Mouse (Mus musculus) layer of hippocampus, adult 9-11 months (tissue): ENCODE measurements around the gene Hist1h3d.
"Not testable (repeated sequence)": the region's sequence is repeated elsewhere in the genome, so short reads cannot be mapped to it uniquely, and the experiment has no call there.

Experiments
- DNase-seq: peaks from one replicate; pipeline ENCODE4 v3.0.0; 2022

Gene Hist1h3d

DNA sequence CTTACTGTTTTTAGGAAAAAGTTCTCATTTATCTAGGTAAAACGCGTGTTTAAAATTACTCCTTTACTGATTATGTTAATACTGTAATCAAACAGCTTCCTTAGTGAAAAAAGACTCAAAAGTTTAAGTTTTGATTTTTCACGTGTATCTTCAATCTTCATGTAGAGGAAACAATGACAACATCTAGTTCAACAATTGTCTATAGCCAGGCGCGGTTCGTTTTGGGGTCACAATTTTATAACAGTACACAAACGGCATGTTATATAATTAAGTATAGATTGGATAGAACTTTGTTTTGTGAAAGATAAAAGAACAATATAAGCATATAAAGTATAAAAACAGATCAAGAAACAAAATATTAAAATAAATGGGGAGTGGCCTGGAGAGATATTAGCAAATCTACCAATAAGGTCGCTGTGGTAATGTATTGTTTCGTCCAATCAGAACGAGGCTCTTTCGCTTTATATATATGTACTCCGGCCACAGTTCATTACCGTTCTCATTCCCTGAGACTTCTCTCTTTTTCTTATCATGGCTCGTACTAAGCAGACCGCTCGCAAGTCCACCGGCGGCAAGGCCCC is at the start of gene Hist1h3d:
TSS of gene Hist1h3d (plus strand) at position 493 of the 581 bp plus-strand sequence.
- peak; percentile 73 for DNase-seq

DNA sequence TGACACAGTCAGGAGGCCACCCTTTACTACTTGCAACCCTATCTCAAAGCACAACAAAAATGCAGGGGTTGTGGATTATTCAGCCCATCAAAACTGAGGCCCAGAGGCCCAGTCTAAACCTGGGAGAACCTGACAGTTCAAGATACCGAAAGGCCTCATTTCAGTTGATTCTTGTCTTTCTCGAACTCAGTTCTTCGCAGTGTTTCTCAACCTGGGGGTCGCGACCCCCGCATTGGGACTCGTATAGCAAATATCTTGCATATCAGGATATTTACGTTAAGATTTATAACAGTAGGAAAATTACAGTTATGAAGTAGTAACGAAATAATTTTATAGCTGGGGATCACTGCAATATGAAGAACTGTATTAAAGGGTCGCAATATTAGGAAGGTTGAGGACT is 49.7 kb upstream of the Hist1h3d start:
- DNase-seq: no peak

DNA sequence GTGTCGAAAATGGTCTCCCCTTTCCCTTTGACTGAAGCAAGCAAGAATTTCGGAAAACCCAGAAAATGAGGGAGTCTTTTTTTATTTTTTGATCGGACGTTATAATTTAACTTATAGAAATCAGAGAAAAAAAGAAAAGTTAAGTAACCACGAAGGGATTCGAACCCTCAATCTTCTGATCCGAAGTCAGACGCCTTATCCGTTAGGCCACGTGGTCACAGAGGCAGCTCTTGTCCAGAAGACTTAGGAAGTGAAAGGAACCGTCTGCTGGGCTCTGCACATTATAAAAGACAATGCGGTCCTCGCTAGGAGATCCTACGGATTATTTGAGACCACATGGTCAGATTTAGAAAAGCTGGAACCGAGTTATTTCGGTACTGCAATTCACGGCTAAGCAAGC is 49.3 kb upstream of the Hist1h3d start:
- DNase-seq: peak; percentile 89

DNA sequence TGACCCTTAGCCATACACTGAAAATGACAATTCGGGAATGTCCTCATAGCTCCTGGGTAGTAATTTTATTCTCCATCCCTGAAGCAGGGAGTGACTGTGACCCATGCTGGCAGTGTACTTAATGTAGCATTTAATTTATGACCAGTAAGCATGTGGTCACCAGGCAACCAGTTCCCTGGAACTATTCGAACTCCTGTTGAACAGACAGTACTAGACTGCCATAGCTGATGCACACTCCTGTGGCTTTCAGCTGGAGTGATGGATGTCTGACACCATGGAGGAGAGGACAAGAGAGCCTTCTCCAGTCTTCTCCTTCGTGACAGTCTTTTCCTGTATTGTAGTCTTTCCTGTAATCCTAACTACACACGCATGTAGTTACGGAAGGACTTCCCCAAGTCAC is 46.6 kb upstream of the Hist1h3d start:
- DNase-seq: no peak

DNA sequence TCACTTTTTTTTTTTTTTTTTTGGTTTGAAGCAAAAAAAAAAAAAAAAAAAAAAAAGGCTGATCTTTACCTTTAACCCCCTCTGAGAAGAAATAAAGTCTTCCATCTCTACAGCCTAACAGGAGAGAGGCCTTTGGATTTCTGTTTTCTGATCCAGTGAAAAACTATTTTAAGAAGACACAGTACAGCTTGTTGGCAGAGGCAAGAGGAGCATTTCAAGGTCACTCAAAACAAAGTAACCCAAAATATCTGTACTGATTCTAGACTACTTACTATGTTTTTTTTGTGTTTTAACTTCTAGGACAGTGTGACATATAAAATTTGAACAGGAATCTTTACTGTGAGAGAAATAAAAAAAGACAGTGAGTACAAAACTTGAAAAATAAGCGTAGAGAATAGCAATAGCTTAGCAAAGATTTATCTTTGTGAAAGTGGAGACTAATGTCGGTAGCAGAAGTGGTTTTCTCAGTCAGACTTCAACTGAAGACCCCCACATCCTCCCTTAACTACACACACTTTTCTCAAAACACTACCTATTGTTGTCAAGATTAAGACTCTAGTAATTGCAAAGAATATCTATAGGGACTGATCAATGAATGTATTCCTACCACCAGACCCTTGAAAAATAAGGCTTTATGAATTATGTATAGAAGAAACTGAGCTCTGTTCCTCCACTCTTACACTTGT is 45.9 kb upstream of the Hist1h3d start:
- DNase-seq: no peak

DNA sequence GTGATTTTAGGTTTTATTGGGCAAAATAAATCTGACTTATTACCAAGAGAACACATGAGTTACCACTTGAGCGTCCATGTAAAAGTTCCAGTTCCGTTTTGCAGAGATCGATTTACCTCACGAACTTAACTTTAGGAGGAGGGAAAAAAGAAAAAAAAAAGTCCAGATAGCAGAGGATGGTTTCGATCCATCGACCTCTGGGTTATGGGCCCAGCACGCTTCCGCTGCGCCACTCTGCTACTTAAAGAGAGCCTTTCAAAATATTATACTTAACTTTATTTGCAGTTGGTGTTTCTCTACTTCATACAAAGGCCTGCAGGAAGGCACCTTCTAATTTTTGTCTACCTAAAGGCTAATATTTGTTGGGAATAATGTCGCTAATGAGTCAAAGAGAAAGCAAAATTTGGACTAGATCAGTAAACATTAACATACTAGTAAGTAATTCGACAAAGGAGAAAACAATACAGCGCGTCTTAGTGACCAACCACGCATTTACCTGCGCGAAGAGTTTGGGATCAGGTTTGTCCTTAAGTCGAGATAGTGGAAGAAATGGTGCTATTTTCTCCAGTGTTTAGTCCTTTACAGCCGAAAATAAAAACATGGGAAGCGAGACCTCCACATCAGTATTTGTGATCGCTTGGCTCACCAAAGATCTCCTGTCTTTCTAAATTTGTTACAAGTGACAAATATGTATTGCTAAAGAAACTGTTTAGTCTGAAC is 45.2 kb upstream of the Hist1h3d start:
- DNase-seq: peak; percentile 55

DNA sequence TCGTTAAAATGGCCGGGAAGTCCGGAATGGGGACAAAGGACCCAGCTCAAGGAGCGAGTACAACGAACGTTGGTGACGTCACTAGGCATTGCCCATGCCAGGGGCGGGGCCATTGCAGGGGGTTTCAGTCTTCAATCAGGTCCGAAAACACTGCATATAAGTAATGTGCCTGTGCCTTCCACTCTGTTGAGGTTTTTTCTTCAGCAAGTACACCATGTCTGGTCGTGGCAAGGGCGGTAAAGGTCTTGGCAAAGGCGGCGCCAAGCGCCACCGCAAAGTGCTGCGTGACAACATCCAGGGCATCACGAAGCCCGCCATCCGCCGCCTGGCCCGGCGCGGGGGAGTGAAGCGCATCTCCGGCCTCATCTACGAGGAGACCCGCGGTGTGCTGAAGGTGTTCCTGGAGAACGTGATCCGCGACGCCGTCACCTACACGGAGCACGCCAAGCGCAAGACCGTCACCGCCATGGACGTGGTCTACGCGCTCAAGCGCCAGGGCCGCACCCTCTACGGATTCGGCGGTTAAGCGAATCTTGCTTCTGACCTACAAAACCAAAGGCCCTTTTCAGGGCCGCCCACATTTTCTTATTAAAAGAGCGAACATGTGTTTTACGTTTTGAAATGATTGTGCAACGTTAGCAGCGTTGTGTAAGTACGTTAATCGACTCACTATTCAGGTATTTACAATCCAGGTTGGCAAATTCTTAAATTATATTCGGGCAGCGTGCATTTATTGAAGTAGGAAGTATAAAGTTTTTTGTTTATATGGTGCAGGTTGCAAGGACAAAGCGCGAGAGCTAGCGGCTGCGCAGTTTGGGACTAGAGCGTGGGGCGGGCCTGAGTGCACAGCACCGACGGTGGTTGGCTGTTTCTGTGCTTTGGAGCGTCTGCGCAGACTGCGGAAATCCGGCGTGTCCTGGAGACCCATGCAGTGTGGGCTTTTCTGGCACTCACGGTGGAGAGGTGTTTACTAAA is 44.4 kb upstream of the Hist1h3d start, which contains the start of gene Hist1h4h:
TSS of gene Hist1h4h (plus strand) at position 150 of the 975 bp plus-strand sequence.
- peak; percentile 98 for DNase-seq

DNA sequence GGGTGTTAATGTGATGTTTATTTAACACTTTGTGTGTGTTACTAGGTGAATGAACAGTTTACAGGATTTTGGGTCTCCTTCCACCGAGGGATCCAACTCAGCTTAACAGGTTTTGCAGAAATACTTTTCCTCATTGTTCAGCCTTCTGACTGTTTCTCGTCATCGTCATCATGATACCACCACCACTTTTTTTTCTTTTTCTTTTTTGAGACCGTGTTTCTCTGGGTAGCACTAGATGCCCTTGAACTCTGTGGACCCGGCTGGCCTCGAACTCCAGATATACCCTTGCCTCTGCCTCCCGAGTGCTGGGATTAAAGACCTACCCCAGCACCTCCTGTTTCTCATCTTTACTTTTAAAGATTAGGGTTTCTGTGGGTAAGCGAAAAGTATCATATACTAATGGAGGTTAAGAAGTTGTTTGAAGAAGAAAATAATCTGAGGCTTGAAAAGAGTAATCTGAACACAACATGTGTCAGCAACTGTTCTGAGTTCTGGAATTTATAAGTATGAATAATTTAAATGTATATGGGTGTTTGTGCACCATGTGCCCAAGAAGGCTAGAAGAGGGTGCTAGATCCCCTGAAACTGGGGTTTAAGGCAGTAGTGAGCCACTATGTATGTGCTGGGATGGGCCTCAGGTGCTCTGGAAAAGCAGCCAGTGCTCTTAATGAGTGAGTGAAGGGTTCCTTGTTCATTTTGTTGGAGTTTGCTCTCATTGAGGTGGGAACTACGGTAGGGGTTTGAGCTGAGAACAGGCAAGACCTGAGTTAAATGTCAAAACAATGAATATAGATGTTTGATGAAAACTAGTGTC is 43.1 kb upstream of the Hist1h3d start:
- DNase-seq: no peak

DNA sequence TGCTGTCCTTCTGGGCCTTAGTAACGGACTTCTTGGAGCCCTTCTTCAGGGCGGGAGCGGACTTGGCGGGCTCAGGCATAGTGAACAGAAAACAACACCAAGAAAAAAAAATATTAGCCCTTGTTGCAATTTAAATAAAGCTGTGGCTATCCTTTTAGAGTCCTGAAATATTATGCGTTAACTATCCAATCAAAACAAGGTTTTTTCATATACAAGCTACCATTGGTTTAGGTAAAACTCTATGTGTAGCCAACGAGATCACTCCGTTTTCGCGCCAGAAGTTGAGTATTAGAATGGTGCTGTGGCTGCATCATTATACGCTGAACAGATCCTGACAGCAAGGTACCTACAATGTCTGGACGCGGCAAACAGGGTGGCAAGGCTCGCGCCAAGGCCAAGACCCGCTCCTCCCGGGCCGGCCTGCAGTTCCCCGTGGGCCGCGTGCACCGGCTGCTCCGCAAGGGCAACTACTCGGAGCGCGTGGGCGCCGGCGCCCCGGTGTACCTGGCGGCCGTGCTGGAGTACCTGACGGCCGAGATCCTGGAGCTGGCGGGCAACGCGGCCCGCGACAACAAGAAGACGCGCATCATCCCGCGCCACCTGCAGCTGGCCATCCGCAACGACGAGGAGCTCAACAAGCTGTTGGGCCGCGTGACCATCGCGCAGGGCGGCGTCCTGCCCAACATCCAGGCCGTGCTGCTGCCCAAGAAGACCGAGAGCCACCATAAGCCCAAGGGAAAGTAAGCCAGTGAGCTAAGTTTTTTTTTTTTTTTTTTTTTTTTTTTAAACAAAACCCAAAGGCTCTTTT is 41.8 kb upstream of the Hist1h3d start, which contains the start of gene Hist1h2af:
TSS of gene Hist1h2af (plus strand) at position 347 of the 808 bp plus-strand sequence.
- DNase-seq: peak; percentile 84

DNA sequence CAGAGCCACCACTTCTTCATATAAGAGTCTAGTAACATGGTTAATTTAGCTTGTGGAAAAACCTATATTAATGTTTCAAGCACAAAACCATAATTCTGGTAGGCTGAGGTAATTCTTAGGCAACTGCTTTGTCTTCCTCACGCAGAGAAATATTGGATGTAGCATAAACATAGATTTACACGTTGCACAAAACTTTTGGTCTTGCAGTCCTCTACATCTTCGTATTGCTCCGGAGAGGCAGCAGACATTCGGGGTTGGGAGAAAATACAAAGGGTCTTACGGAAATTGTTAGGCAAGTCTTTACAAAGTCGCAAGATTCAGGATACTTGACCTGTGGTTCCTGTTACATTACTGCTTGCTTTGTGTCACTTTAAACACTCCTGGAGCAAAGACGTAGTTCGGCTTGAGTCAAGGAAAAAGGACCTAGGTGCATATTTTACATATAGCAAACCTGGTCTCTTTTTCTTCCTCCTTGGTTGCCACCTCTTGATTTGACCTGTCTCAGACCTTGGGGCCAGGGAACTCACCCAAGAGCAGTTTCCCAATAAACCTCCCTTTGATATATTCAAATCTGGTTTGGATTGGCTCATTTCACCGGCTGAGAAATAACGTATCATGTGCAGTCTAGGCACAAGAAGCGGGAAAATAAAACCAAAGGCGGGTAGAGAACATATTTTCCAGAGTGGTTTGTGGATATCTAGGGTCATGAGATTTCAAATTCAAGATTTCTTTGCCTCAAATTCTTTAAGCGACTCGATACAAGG is 41.0 kb upstream of the Hist1h3d start:
- peak; percentile 47 for DNase-seq

DNA sequence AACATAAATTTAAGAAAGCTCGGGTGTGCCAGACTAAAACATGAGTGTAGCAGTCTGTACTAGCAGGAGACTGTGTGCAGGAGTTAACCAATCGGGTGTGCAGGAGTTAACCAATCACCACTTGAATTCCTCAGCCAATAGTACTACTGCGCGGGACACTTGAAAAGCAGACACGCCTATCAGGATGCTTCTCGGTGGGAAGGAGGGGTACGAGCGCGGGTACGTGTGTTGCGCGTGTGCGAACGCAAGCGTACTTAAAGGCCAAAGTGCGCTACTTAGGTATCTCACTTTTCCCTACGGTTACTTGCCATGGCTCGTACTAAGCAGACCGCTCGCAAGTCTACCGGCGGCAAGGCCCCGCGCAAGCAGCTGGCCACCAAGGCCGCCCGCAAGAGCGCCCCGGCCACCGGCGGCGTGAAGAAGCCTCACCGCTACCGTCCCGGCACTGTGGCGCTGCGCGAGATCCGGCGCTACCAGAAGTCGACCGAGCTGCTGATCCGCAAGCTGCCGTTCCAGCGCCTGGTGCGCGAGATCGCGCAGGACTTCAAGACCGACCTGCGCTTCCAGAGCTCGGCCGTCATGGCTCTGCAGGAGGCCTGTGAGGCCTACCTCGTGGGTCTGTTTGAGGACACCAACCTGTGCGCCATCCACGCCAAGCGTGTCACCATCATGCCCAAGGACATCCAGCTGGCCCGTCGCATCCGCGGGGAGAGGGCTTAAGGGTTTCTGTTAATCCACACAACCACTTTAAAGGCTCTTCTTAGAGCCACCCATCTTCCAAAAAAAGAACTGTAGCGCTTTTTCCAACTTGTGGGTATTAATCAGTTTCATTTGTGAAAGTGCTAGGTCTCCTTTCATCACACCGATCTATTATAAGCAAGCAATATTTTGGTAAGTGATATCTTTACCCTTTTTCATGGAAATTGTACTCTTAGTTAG is 40.2 kb upstream of the Hist1h3d start, which contains the start of gene Hist1h3g:
TSS of gene Hist1h3g (plus strand) at position 286 of the 939 bp plus-strand sequence.
- DNase-seq: peak; percentile 94

DNA sequence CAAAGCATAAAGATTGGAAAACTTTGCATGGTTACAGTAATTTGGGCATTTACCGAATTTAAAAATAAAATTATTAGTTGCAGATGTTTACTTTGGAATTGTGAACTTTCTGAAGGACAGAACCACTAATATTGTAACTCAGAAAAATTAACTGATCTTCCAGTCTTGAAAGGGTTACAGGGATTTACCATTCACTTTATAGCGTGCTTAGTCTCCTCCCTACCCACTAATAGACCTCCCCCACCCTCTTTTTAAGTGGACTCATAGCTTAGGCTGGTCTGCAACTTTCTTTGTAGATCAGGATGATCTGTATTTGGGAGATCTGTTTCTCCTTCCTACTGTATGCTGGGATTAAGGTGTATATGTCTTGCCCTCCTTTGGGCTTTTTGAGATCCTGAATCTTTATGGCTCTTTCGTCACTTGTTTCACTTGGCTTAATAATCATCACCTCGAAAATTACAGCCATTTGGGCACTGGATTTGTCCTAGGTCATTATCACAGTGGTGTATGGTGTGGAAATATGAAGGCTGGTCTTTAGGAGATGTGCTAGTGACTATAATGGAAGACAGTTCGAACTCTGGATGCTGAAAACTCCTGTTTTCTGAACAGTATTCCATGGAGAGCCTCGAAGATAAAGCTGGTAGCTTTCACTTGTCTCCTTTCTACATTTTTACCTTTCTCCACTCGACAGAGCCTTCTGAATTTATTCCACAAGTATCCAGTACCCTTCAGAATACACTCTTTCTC is 39.3 kb upstream of the Hist1h3d start:
- no peak for DNase-seq

DNA sequence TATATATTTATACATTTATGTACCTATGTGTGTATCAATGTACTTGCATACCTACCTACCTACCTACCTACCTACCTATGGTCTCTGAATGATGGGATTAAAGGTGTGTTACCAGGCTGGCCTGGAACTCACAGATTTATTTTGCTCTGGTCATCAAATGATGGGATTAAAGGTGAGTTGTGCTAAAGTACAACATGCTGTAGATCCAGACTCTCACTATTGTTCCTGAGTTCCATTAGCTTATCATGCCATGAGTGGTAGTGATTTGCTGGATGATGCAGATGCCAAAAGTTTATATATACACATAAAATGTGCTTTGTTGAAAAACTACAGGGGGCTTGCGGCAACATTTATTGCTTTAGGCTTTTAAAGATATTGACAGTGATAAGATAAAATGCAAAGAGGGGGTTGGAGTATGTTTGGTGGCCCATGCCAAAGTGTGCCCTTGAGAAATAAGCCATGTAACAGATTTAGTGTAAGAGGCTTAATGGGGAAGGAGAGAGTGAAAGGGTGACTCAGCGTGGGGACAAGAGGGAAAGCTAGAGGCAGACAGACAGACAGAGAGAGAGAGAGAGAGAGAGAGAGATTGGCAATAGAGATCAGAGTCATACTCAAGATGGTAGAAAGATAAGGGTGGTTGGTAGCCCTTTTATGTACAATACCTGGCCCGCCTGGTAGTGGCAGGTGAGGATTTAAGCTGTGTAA is 38.4 kb upstream of the Hist1h3d start:
- no peak for DNase-seq

DNA sequence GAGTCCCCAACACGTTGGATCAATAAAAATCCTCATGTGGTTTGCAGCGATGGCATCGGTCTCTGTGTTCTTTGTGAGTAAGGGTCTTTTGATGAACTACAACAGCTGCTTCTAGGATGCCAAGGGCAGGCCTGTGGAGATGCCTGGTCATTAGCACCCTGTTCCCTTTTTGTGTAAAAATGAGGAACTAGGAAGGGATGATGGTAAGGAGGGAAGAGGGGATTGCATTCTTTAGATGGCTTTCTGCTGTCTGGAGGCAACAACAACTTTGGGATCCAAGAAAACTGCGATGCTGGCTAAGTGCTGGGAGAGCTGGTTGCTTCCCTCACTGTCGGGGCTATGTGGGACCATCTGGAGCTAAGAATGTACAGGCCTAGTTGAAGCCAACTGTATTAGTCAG is 37.3 kb upstream of the Hist1h3d start:
- no peak for DNase-seq

DNA sequence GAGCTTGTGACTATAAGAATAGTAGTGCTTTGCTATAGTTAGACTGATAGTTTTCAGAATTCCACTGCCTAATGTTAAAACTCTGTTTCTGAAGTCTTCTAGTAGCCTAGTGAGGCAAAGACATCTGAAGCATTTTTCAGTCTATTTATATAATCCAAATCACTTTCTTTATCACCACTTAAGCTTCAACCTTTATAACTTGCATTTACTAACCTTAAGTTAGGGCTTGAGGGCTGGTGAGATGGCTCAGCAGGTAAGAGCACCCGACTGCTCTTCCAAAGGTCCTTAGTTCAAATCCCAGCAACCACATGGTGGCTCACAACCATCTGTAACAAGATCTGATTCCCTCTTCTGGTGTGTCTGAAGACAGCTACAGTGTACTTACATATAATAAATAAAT is 35.7 kb upstream of the Hist1h3d start:
- not testable (repeated sequence) for DNase-seq

DNA sequence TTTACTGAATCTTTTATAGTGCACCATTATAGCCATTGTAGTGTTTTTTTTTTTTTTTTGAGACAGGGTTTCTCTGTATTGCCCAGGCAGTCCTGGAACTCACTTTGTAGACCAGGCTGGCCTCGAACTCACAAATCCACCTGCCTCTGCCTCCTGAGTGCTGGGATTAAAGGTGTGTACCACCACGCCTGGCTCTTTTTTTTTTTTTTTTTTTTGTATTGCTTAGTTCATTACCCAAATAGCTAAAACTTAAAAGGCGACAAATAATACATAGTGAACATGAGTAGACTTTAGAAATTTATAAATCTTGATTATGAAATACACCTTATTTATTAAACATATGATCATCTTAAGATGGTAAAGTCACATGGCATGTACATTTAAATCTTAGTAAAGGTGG is 34.1 kb upstream of the Hist1h3d start:
- no peak for DNase-seq

DNA sequence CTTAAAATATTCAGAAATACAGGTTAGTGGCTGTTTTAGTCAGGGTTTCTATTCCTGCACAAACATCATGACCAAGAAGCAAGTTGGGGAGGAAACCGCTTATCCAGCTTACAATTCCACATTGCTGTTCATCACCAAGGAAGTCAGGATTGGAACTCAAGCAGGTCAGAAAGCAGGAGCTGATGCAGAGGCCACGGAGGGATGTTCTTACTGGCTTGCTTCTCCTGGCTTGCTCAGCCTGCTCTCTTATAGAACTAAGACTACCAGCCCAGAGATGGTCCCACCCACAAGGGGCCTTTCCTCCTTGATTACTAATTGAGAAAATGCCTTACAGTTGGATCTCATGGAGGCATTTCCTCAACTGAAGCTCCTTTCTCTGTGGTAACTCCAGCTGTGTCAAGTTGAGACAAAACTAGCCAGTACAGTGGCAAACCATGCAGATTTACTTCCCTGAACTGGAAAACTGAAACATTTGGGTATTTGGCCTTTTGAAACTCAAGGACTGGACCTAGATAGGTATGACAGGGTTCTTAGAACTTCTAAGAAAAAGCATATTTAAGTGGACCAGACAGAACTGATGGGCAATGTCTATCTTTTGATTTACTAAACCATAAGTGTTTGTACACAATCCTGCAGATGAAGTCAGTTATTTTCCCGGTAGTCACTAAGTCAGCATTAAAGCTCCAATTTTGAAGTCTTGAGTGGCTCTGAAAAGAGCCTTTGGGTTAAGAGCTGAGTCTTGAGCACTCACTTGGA is 33.2 kb upstream of the Hist1h3d start:
- not testable (repeated sequence) for DNase-seq
